ENCODE assay signal across 8 mouse cellular contexts in the genomic region with DNA sequence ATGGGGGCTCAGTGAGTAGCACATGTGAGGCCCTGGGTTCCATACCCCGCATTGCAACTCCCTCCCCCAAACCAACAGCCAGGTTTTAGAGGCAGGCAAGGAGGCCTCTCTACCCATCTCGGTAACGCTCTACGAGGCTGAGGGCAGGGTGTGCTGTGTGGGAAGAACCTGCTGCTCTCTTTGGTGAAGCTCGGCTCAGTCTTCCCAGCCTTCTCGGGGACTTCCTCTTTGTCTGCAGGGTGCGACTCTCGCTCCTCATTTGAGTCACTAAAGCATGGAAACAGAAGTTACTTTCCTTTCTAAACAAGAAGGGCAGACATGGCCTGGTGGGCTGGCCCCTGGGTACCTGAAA. TPM values are rescaled to one million over a fixed set of nuclear protein-coding genes. Genes with fewer than 3 reads are reported as not detected.
DNase-seq lines count a peak whose midpoint lies in the region; ATAC-seq lines count a peak whose summit lies in the region.

No protein-coding gene starts in this region.

- H3K9me3 ChIP-seq in hindbrain, embryonic 13.5 days, result no peaks in the 10 kb centered on the region
- no peaks in the 10 kb centered on the region for H3K9me3 ChIP-seq in hindbrain, embryonic 10.5 days
- no peaks in the 10 kb centered on the region for H3K9me3 ChIP-seq in forebrain, embryonic 16.5 days (ENCODE audit: control insufficient read depth, low read length)
- H3K9me3 ChIP-seq in liver, embryonic 15.5 days (replicated peaks), result no peaks in the 10 kb centered on the region

- no peaks in the 10 kb centered on the region for H3K27me3 ChIP-seq in hindbrain, embryonic 13.5 days
- no peaks in the 10 kb centered on the region for H3K27me3 ChIP-seq in hindbrain, embryonic 10.5 days (ENCODE audit: insufficient read depth, poor library complexity, severe bottlenecking)
- no peaks in the 10 kb centered on the region for H3K27me3 ChIP-seq in forebrain, embryonic 16.5 days (replicated peaks; ENCODE audit: control insufficient read depth, insufficient read depth, low read length)
- H3K27me3 ChIP-seq in liver, embryonic 15.5 days, result no peaks in the 10 kb centered on the region

- H3K27ac ChIP-seq in hindbrain, embryonic 13.5 days, result peak overlapping the region; percentile 85
- H3K27ac ChIP-seq in hindbrain, embryonic 10.5 days, result no peak overlapping the region
- H3K27ac ChIP-seq in forebrain, embryonic 16.5 days (ENCODE audit: low read length), result peak overlapping the region; percentile 82
- H3K27ac ChIP-seq in liver, embryonic 15.5 days (replicated peaks), result peak overlapping the region; percentile 93

- DNase-seq in hindbrain, embryonic 10.5 days (ENCODE audit: low spot score), result no peak
- peak; percentile 18 for DNase-seq in CD4-positive helper T cell, adult 2 months (ENCODE audit: low read depth, low spot score)
- no peak for DNase-seq in embryo, embryonic 11 days
- DNase-seq in adrenal gland, postnatal 10 days, result no peak
- no peak for DNase-seq in thymus, adult 18-20 months

- peaks cover 96% of the 10 kb centered on the region for H3K36me3 ChIP-seq in hindbrain, embryonic 13.5 days
- peaks cover 96% of the 10 kb centered on the region for H3K36me3 ChIP-seq in hindbrain, embryonic 10.5 days
- peaks cover 24% of the 10 kb centered on the region for H3K36me3 ChIP-seq in forebrain, embryonic 16.5 days (ENCODE audit: control insufficient read depth, insufficient read depth)
- peaks cover 86% of the 10 kb centered on the region for H3K36me3 ChIP-seq in liver, embryonic 15.5 days (replicated peaks)

- H3K4me1 ChIP-seq in hindbrain, embryonic 13.5 days (replicated peaks), result peaks cover 24% of the 10 kb centered on the region
- no peaks in the 10 kb centered on the region for H3K4me1 ChIP-seq in hindbrain, embryonic 10.5 days (replicated peaks)
- peaks cover 19% of the 10 kb centered on the region for H3K4me1 ChIP-seq in forebrain, embryonic 16.5 days (replicated peaks; ENCODE audit: control insufficient read depth, insufficient read depth, low read length)
- peaks cover 66% of the 10 kb centered on the region for H3K4me1 ChIP-seq in liver, embryonic 15.5 days (replicated peaks)

- no peak overlapping the region for H3K9ac ChIP-seq in hindbrain, embryonic 13.5 days
- no peak overlapping the region for H3K9ac ChIP-seq in forebrain, embryonic 16.5 days (replicated peaks; ENCODE audit: low read depth, low read length)
- peak overlapping the region; percentile 47; the same call in 1 of the 2 replicates for H3K9ac ChIP-seq in liver, embryonic 15.5 days

- WGBS in hindbrain, embryonic 13.5 days, result 75% methylated on average over 8 of the region's 8 CpGs
- WGBS in hindbrain, embryonic 10.5 days, result 92% methylated on average over 8 of the region's 8 CpGs
- WGBS in forebrain, embryonic 16.5 days, result 49% methylated on average over 8 of the region's 8 CpGs
- WGBS in liver, embryonic 15.5 days (ENCODE audit: insufficient replicate concordance), result 46% methylated on average over 8 of the region's 8 CpGs

- no peak overlapping the region for H3K4me3 ChIP-seq in hindbrain, embryonic 13.5 days
- no peak overlapping the region for H3K4me3 ChIP-seq in hindbrain, embryonic 10.5 days
- no peak overlapping the region for H3K4me3 ChIP-seq in forebrain, embryonic 16.5 days (replicated peaks; ENCODE audit: low read length)
- no peak overlapping the region; the same call in 1 of the 2 replicates for H3K4me3 ChIP-seq in liver, embryonic 15.5 days (replicated peaks)

- no peak overlapping the region; the same call in 1 of the 2 replicates for H3K4me2 ChIP-seq in hindbrain, embryonic 13.5 days
- peak overlapping the region; percentile 20 for H3K4me2 ChIP-seq in forebrain, embryonic 16.5 days (ENCODE audit: low read length)
- peak overlapping the region; percentile 70 for H3K4me2 ChIP-seq in liver, embryonic 15.5 days

- peak; percentile 41; the same call in 1 of the 2 replicates for ATAC-seq in hindbrain, embryonic 13.5 days (ENCODE audit: low FRiP score)
- ATAC-seq in forebrain, embryonic 16.5 days, result peak; percentile 51
- ATAC-seq in liver, embryonic 15.5 days (ENCODE audit: insufficient read depth), result no peak

RNA-seq across cellular contexts. Expression of a gene that starts 19.8 kb away (rescaled TPM):
- not detected in 2 replicates for polyA plus RNA-seq in hindbrain, embryonic 13.5 days (2015; fragmentation: Nextera tagmentation; extraction: Ambion mirVana)
- not detected in 2 replicates for polyA plus RNA-seq in hindbrain, embryonic 10.5 days (2016; fragmentation: Nextera tagmentation; extraction: Ambion mirVana)
- polyA plus RNA-seq in forebrain, embryonic 16.5 days (2015; fragmentation: Nextera tagmentation; extraction: Ambion mirVana), result not detected in 2 replicates
- 20.5 and 26.2 TPM in 2 replicates for polyA plus RNA-seq in liver, embryonic 15.5 days (2015; fragmentation: Nextera tagmentation; extraction: Ambion mirVana)
- total RNA-seq in adrenal gland, postnatal 10 days (2021), result 10 to 100 TPM; 15.6 to 34.4 TPM

RNA-seq across cellular contexts. Expression of a gene that starts 24.4 kb away (rescaled TPM):
- 6.5 and 6.6 TPM in 2 replicates for polyA plus RNA-seq in hindbrain, embryonic 13.5 days (2015; fragmentation: Nextera tagmentation; extraction: Ambion mirVana)
- polyA plus RNA-seq in hindbrain, embryonic 10.5 days (2016; fragmentation: Nextera tagmentation; extraction: Ambion mirVana), result 4.5 and 5.5 TPM in 2 replicates
- 5.3 and 6.4 TPM in 2 replicates for polyA plus RNA-seq in forebrain, embryonic 16.5 days (2015; fragmentation: Nextera tagmentation; extraction: Ambion mirVana)
- polyA plus RNA-seq in liver, embryonic 15.5 days (2015; fragmentation: Nextera tagmentation; extraction: Ambion mirVana), result 2.0 and 2.2 TPM in 2 replicates
- total RNA-seq in adrenal gland, postnatal 10 days (2021), result 10 to 100 TPM; 16.1 to 16.8 TPM

RNA-seq across cellular contexts. Expression of a gene that starts 27.1 kb away (rescaled TPM):
- polyA plus RNA-seq in hindbrain, embryonic 13.5 days (2015; fragmentation: Nextera tagmentation; extraction: Ambion mirVana), result 20.2 and 21.6 TPM in 2 replicates
- polyA plus RNA-seq in hindbrain, embryonic 10.5 days (2016; fragmentation: Nextera tagmentation; extraction: Ambion mirVana), result 25.5 and 27.0 TPM in 2 replicates
- 15.8 and 16.6 TPM in 2 replicates for polyA plus RNA-seq in forebrain, embryonic 16.5 days (2015; fragmentation: Nextera tagmentation; extraction: Ambion mirVana)
- 9.7 and 9.9 TPM in 2 replicates for polyA plus RNA-seq in liver, embryonic 15.5 days (2015; fragmentation: Nextera tagmentation; extraction: Ambion mirVana)
- total RNA-seq in adrenal gland, postnatal 10 days (2021), result 10 to 100 TPM; 14.4 to 22.5 TPM

RNA-seq across cellular contexts. Expression of a gene that starts 43.1 kb away (rescaled TPM):
- 14.9 and 16.0 TPM in 2 replicates for polyA plus RNA-seq in hindbrain, embryonic 13.5 days (2015; fragmentation: Nextera tagmentation; extraction: Ambion mirVana)
- 20.8 and 28.4 TPM in 2 replicates for polyA plus RNA-seq in hindbrain, embryonic 10.5 days (2016; fragmentation: Nextera tagmentation; extraction: Ambion mirVana)
- polyA plus RNA-seq in forebrain, embryonic 16.5 days (2015; fragmentation: Nextera tagmentation; extraction: Ambion mirVana), result 13.1 and 14.3 TPM in 2 replicates
- polyA plus RNA-seq in liver, embryonic 15.5 days (2015; fragmentation: Nextera tagmentation; extraction: Ambion mirVana), result 14.8 and 17.2 TPM in 2 replicates
- 10 to 100 TPM; 48.6 to 59.9 TPM for total RNA-seq in adrenal gland, postnatal 10 days (2021)

RNA-seq across cellular contexts. Expression of a gene that starts 59.7 kb away (rescaled TPM):
- polyA plus RNA-seq in hindbrain, embryonic 13.5 days (2015; fragmentation: Nextera tagmentation; extraction: Ambion mirVana), result not detected in 2 replicates
- polyA plus RNA-seq in hindbrain, embryonic 10.5 days (2016; fragmentation: Nextera tagmentation; extraction: Ambion mirVana), result not detected in 2 replicates
- not detected in 2 replicates for polyA plus RNA-seq in forebrain, embryonic 16.5 days (2015; fragmentation: Nextera tagmentation; extraction: Ambion mirVana)
- 0.14 and 3.3 TPM in 2 replicates for polyA plus RNA-seq in liver, embryonic 15.5 days (2015; fragmentation: Nextera tagmentation; extraction: Ambion mirVana)
- not detected for total RNA-seq in adrenal gland, postnatal 10 days (2021)

Comparison
In these comparisons a context has a peak if more than half of its experiments do, and no peak if none do; other contexts are left out.
1. RNA of a gene that starts 19.8 kb away (polyA plus RNA-seq): 20.5 to 26.2 TPM in liver, embryonic 15.5 days; not detected in hindbrain, embryonic 10.5 days, not detected in hindbrain, embryonic 13.5 days and not detected in forebrain, embryonic 16.5 days; every median in the first group is over 10 times any median in the second.